Mouse (Mus musculus) embryonic stem cell, embryonic (primary cell): ENCODE measurements around the gene Pdzd7.

Experiments used
- CTCF ChIA-PET, 4 experiments: fragments of 300-600 bp in 2 of 4; fragments of 350-600 bp in 2 of 4; sonication (Branson Sonifier 250); formaldehyde crosslinking; loops; one replicate each; lab custom pipeline; 2022; ENCODE audit warnings: inconsistent platforms in 2 of 4; lab: Charles Lee
- POLR2A ChIA-PET, 4 experiments: fragments of 300-600 bp in 2 of 4; fragments of 350-600 bp in 2 of 4; sonication (Branson Sonifier 250); formaldehyde crosslinking; loops; one replicate each; lab custom pipeline; 2022; ENCODE audit warnings: antibody characterized with exemption in 4 of 4, inconsistent platforms in 1 of 4; lab: Charles Lee

Gene Pdzd7

DNA sequence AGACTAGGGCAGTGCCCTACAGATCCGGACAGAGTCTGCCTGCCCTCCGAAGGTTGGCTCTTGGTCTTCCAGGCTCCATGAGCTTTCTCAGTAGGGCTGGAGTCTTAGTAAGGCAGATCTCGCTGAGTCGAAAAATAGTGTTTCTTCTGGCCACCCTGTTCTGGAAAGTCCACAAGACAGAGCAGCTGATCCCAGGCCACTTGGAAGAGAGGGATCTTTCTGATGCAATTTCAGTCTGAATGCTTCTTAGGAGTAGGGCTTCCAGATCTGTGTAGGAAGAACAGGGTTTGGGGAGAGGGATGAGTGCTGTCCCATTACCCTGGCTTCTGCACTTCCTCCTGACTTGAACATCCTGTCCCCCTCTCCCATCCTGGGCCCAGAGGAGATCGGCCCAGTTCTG, at the start of gene Pdzd7:
Gene Pdzd7 (minus strand): TSS at position 67 of the 400 bp plus-strand sequence.
- POLR2A ChIA-PET, result interaction anchor here (0.6 to 7.2 kb wide), 12 partner anchors 9 to 563 kb away, joined by 4 to 107 read pairs (median 21); partner anchors contain the start of genes Kazald1 (in 2 of the 4), Mrpl43 (in 2 of the 4) and Twnk (in 2 of the 4)

DNA sequence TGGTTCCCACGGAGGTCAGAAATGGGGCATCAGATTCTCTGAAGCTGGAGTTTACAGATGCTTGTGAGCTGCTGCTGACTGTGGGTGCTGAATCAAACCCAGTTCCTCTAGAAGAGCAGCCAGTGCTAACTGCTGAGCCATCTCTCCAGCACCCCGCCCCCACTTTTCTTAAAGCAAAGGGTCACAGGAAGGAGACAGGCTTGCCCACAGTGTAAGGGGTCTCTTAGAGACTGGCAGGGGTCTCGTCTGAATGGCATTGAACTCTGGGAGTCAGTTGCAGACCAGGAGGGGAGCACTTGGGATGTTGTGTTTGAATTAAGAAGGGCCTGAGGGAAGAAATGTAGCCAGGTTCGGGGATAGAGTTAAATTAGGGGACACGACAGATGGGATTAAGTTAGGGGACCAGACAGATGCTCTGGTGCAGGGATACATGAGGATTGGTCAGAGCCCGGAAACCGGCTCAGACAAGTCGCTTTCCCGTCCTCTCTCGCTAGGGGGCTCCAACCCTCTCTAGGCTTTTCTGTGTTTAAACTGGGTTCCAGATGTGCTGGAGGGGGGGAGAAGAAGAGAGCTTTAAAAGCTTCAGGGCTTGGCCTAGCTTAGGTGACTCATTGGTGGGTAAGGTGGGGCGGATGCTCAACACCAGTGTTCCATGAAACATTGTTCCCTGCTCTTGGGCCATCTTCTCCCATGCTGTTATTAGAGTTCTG, 36.5 kb upstream of the Pdzd7 start:
- CTCF ChIA-PET, result interaction anchor here (0.5 to 2.1 kb wide), 30 partner anchors 11 to 256 kb away, joined by 3 to 12 read pairs (median 4); partner anchors contain the start of gene Sfxn3 (in 1 of the 4)
- POLR2A ChIA-PET, result interaction anchor here in 1 of 4 experiments (0.8 kb wide), 1 partner anchor 16 kb away, joined by 3 read pairs; no protein-coding TSS in a partner anchor

More for the DNA sequence above, at the start of gene Pdzd7:
- CTCF ChIA-PET, result interaction anchor here (0.6 to 15.3 kb wide), 13 partner anchors 8 to 169 kb away, joined by 3 to 273 read pairs (median 25); partner anchors contain the start of gene Kazald1 (in 1 of the 4)

DNA sequence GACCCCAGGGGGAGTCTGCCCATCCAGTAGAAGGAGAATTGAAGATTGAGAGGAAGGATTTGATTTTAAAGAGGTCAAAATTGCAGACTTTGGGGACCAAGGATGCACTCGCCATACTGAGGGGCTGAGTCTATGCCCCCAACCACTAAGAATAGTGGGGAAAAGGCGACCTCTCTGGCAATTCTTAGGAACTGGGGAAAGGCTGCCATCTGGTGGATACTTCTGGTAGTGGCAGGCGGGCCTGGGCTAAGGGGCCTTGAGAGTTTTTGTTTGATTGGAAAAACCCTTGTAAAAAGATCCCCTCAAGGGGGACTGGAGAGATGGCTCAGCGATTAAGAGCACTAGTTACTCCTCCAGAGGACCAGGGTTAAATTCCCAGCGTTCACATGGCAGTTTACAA, 35.8 kb upstream of the Pdzd7 start:
- ChIA-PET CTCF (interaction anchor here in 2 of 4 experiments (0.8 to 2.1 kb wide), 7 partner anchors 17 to 80 kb away, joined by 3 to 12 read pairs (median 5); no protein-coding TSS in a partner anchor), POLR2A (no interaction called here)

DNA sequence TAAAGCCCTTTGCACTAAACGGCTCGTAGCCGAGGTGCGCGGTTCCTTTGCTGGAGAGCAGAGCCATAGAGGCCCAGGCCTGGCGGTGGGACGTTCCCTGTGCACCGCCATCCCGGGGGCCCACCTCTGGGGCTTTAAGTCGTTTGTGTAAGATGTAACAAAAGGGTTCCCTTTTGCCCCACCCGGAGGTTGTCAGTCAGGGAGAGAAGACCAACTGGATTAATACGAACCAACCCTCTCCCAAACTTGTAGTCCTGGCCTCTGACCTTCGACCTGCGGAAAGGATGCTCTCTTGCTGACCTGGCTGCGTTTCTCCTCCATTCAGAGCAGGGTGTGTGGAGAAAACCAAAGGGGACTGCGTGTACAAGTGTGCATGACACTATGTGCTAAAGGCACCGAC, 35.2 kb upstream of the Pdzd7 start:
- POLR2A ChIA-PET, result interaction anchor here in 1 of 4 experiments (1.0 kb wide), 1 partner anchor 22 kb away, joined by 3 read pairs; no protein-coding TSS in a partner anchor
- CTCF ChIA-PET, result interaction anchor here in 1 of 4 experiments (0.5 to 1.4 kb wide), 5 partner anchors 17 to 497 kb away, joined by 3 to 6 read pairs (median 4); no protein-coding TSS in a partner anchor

DNA sequence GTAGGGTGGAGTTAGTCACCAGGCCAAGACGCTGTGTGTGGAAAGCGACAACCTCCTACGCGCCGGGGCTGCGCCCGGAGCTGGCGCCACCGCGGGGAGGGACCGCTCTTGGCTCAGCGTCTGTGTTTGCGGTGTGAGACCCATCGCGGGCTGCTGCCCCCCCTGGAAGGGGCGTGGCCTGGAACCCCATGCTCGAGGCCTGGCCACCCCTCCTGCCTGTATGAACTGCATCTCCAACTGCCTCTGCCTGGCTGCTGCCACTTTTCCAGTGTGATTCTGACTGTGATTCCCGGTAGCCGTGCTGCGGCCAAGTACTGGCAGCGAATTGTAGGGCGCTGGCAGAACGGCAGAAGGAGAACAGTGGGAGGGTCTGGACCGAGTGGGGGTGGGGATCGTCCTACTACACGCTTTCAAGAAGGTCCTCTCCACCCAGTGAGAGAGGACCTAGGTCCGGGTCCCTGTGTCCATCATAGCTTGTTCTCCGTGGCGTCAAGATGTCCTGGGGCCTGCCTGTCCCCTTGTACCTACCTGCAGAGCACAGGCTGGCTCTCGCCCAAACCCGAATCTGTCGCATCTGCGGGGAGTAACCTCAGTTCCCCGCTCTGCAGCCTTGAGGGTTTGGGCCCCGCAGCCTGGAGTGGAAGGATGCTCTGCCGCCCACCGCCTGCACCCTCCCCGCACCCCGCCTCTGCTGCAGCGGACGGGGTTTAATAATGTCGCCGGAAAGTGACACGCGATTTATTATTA, 34.4 kb upstream of the Pdzd7 start:
- ChIA-PET POLR2A (interaction anchor here in 3 of 4 experiments (0.6 to 1.0 kb wide), 4 partner anchors 15 to 75 kb away, joined by 3 to 4 read pairs (median 4); no protein-coding TSS in a partner anchor), CTCF (interaction anchor here in 3 of 4 experiments (0.5 to 2.2 kb wide), 18 partner anchors 16 to 844 kb away, joined by 3 to 8 read pairs (median 4); no protein-coding TSS in a partner anchor)

DNA sequence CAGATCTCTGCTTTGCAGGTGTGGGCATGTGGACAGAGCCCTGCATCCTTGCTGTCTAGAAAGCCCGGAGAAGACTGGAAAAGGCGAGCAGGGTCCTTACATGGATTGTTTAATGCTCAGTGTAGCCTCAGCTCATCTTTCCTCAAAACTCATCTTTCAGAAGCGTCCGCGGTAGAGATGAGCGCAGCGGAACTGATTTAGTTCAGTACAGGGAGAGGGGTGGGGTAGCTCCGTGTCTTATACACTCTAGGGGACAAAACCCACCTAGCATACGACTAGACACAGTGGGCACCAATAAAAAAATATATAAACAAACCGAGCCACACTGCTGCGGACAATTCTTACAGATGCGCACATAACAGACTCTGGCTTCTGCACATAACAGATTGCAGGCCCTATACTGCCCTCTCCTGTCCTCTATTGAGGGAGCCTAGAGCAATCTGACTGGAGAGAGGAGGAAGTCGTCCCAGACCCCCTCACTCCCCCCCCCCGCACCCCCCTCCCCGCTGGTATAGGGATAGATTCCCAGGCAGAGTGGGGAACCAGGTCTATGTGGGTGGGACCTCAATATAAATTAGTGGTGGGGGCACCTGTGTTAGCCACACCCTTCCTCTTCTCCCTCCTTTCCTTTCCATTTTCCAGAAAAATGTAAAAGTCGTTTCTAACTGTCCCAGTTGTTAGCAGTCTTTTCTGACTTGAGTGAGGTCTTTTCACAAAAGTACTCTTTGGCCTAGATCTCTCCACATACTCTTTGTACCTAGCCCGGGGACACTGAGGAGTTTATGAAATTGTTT, 33.7 kb upstream of the Pdzd7 start:
- ChIA-PET POLR2A (interaction anchor here in 3 of 4 experiments (0.6 to 1.3 kb wide), 6 partner anchors 14 to 76 kb away, joined by 3 to 4 read pairs (median 4); no protein-coding TSS in a partner anchor), CTCF (interaction anchor here in 3 of 4 experiments (0.6 to 5.3 kb wide), 19 partner anchors 15 to 845 kb away, joined by 3 to 52 read pairs (median 4); no protein-coding TSS in a partner anchor)

DNA sequence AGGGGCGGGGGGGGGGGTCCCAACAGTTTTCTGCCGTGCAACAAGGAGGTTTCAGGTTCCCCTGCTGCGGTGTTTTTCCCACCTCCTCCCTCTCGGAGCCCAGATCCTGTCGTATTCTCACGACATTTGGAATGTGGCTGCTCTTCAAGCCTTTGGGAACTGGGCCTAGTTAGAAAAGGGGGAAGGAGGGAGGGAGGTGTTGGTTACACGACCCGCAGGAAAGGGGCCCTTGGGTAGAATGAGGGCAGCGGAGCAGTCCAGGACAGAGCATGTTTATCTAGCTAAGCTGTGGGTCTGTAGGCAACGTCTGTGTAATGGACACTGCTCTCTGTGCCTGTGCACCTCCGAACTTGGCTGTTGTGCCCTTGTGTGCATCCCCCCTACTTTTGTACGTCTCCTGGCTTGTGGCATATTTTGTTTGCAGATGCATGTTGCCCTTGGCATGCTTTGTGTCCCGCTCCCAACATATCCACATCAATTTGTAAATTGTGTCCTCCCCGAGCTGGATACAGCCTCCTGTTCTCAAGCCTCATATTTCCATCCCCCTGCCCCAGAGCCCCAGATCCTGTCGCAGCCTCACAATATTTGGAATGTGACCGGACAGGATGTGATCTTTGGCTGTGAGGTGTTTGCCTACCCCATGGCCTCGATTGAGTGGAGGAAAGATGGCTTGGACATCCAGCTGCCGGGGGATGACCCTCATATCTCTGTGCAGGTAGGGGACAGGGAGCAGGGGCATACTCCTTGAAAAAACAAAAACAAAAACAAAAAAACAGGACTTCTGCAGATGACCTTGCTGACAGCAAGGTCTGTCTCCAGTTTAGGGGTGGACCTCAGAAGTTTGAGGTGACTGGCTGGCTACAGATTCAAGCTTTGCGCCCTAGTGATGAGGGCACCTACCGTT, 32.5 kb upstream of the Pdzd7 start:
- CTCF ChIA-PET, result interaction anchor here in 3 of 4 experiments (0.6 to 5.3 kb wide), 15 partner anchors 15 to 83 kb away, joined by 3 to 100 read pairs (median 5); partner anchors contain the start of gene Sfxn3 (in 1 of the 3)

DNA sequence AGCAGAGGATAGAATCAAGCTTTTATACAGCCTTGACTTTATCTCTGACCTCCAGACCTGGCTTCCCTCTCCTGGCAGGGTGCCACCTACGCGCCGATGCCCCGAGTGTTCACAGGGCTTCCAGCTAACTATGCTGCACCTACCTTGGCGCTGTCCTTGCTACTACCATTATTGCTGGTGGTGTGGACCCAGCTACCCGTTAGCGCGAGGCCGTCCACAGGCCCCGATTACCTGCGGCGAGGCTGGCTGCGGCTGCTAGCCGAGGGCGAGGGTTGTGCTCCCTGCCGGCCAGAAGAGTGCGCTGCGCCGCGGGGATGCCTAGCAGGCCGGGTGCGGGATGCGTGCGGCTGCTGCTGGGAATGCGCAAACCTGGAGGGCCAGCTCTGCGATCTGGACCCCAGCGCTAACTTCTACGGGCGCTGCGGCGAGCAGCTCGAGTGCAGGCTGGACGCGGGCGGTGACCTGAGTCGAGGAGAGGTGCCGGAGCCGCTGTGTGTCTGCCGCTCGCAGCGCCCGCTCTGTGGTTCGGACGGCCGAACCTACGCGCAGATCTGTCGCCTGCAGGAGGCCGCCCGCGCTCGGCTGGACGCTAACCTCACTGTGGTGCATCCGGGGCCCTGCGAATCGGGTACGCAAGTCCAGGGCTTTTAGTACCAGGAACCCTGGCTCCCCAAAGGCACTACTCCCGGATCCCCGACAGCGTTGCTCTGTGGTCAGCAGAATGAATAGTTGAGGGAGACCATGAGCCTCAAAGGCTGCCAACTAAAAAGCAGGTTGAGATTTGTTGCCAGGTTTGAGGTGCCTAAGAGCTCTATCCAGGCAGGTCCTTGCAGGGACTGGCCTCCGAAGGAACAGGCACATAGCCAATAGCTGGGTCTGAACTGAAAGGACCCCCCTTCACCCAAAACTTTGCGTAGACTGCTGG, 31.3 kb upstream of the Pdzd7 start:
- POLR2A ChIA-PET, result interaction anchor here in 3 of 4 experiments (0.6 to 4.9 kb wide), 36 partner anchors 10 to 651 kb away, joined by 3 to 102 read pairs (median 4); partner anchors contain the start of genes Sfxn3 (in 2 of the 3), Tlx1 (in 2 of the 3), Pdzd7 (in 1 of the 3) and Twnk (in 1 of the 3)
- CTCF ChIA-PET, result interaction anchor here in 3 of 4 experiments (0.5 to 5.3 kb wide), 26 partner anchors 10 to 103 kb away, joined by 3 to 100 read pairs (median 5); partner anchors contain the start of genes Lzts2 (in 1 of the 3), Sfxn3 (in 1 of the 3) and Tlx1 (in 1 of the 3)

More for the DNA sequence above, 32.5 kb upstream of the Pdzd7 start:
- POLR2A ChIA-PET, result interaction anchor here in 3 of 4 experiments (0.7 to 4.9 kb wide), 20 partner anchors 9 to 1023 kb away, joined by 3 to 102 read pairs (median 4); partner anchors contain the start of genes Tlx1 (in 1 of the 3) and Twnk (in 1 of the 3)

DNA sequence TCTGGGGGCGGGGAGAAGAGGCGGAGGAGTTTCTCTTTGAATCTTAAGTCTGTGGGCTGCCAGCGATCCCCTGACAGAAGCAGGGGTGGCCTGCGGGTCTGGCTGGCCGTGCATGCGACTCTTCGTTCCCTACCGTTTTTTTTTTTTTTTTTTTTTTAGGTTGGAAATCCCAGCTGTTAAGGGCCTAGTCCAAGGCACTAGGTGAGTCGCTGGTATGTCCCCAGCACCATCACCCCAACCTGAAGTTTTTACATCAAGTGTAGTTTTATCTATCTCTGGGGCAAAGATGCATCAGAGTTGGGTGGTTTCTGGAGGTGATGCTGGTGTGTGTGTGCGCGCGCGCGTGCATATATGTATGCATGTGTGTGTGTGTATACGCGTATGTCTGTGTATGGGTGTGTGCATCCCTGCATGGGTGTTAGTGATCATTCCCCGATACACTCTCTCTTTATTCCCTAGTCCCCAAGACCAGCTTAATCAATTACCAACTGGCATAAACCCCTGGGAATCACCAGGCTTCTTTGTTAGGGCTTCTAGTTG, 30.6 kb upstream of the Pdzd7 start:
- ChIA-PET CTCF (interaction anchor here (0.5 to 5.3 kb wide), 31 partner anchors 11 to 140 kb away, joined by 3 to 100 read pairs (median 8); partner anchors contain the start of genes Lzts2 (in 1 of the 4), Sfxn3 (in 1 of the 4) and Tlx1 (in 1 of the 4)), POLR2A (interaction anchor here in 3 of 4 experiments (0.6 to 4.9 kb wide), 60 partner anchors 8 to 652 kb away, joined by 3 to 116 read pairs (median 6); partner anchors contain the start of genes Sfxn3 (in 2 of the 3), Twnk (in 2 of the 3), Gm17018 (in 1 of the 3) and Lzts2 (in 1 of the 3))

DNA sequence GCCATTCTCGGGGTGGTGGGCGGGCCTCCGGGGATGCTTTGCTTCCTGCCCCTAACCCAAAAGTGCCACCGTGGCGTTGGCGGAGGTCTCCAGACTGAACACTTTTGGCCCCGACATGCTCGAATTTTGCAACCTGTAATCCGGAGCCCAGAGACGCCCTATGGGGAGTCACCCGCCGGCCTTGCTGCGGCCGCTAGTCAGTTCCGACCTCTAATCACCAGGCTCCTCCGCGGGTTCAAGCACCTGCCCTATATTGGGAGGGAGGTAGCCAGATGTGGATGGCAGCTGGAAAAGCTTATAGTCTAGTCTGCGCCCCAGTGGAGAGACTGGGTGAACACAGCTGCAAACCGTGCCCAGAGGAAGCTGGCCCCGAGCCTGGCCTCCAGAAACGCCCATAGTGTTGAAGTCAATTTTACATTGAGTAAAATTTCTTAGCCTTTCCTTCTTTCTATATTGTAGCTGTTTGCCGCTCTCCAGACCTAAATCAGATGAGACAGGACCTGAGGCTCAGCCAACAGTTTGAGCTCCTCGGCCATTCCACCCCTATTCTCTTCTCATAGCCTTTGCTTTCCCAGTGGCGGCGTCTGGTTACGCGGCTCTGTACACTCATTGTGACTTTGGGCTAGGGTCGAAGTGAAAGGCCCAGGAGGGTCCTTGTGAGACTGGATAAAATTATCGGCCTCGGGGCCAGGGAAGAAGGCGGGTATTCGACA, 30.0 kb upstream of the Pdzd7 start:
- POLR2A ChIA-PET, result interaction anchor here (0.5 to 4.9 kb wide), 109 partner anchors 8 to 793 kb away, joined by 3 to 116 read pairs (median 4); partner anchors contain the start of genes Sfxn3 (in 3 of the 4), Twnk (in 3 of the 4), Lzts2 (in 2 of the 4) and Tlx1 (in 2 of the 4)
- CTCF ChIA-PET, result interaction anchor here (0.6 to 5.3 kb wide), 53 partner anchors 8 to 531 kb away, joined by 3 to 100 read pairs (median 6); partner anchors contain the start of genes Sfxn3 (in 3 of the 4), Hif1an (in 1 of the 4), Lzts2 (in 1 of the 4) and Pdzd7 (in 1 of the 4)

DNA sequence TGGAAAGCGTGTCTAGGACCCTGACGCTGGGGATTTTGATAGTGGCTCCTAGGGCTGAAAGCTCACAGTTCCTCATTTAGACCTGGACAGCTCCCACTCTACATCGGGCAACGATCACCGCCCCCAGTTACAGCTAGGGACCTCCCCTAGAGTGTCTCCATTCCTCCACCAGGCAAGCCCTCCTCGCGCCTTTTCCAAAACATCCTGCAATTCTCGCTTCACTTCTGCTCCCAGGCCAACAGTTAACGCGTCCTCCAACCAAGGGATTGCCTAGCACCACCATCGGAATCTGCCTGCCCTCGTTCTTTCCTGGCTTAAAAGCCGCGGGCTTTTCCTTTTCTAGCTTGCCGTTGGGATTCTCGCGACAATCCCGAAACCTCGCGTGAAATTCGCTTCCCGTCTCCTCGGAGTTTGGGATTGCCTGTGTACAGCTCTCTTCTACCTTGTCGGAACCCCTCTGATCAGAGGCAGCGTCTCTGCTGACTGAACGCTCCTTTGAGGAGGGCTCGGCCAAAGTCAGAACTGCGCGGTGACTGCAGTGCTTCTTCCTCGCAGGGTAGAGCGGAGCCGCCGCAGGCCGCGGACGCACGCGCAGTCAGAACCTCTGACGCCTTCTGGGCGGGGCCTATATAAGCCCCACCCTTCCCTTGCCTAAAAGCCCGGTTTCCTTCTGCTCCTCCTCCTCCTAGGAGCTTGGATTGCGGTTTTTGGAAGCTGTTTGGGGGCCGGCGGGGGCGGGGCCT, 29.2 kb upstream of the Pdzd7 start, which contains the start of gene Kazald1:
Gene Kazald1 (plus strand): TSS at position 662 of the 743 bp plus-strand sequence.
- ChIA-PET CTCF (interaction anchor here (0.6 to 5.3 kb wide), 68 partner anchors 9 to 1019 kb away, joined by 3 to 100 read pairs (median 5); partner anchors contain the start of genes Sfxn3 (in 3 of the 4), Hif1an (in 1 of the 4), Lzts2 (in 1 of the 4) and Pdzd7 (in 1 of the 4)), POLR2A (interaction anchor here (0.5 to 4.9 kb wide), 114 partner anchors 8 to 792 kb away, joined by 3 to 116 read pairs (median 4); partner anchors contain the start of genes Sfxn3 (in 3 of the 4), Twnk (in 3 of the 4), Lzts2 (in 2 of the 4) and Tlx1 (in 2 of the 4))

DNA sequence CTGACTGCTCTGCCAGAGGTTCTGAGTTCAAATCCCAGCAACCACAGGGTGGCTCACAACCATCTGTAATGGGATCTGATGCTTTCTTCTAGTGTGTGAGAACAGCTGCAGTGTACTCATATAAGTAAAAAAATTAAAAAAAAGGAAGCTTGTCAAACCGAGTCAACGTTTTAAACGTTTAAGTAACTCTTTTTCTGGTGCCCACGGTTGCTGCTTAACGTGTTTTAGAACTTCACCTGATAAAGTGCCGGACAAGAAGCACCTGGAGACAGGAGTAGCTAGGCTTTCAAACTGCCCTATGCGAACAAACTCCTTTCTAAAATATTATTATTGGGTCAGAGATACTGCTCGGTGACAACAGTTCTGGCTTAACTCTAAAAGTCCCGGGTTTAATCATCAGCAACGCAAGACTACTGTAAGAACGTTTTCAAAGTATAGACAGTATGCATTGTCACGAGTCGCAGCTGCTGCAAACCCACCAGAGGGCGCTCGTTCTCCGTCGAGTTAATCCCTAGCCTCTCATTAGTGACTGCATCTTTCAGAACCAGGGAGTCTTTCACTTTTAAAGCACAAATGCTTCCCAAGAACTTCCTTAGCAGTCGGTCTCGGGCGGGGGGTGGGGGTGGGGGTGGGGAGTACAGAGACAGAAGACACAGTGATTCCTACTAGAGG, 28.5 kb upstream of the Pdzd7 start:
- CTCF ChIA-PET, result interaction anchor here (0.6 to 5.3 kb wide), 53 partner anchors 9 to 1019 kb away, joined by 3 to 100 read pairs (median 6); partner anchors contain the start of genes Sfxn3 (in 3 of the 4), Lzts2 (in 1 of the 4), Pdzd7 (in 1 of the 4) and Tlx1 (in 1 of the 4)
- POLR2A ChIA-PET, result interaction anchor here (0.5 to 4.9 kb wide), 85 partner anchors 9 to 1993 kb away, joined by 3 to 116 read pairs (median 6); partner anchors contain the start of genes Sfxn3 (in 3 of the 4), Twnk (in 3 of the 4), Lzts2 (in 2 of the 4) and Tlx1 (in 2 of the 4)
